Mouse (Mus musculus): Measurements from ENCODE around the gene Synm. TPM values are rescaled to one million over a fixed set of nuclear protein-coding genes. Genes with fewer than 3 reads are reported as not detected.

Synm gene
- total and polyA plus RNA-seq, 3 experiments, result 0.01 TPM; not detected in 2

- TF ChIP-seq ZKSCAN1 (IDR thresholded peaks at IDR 0.05; ENCODE audit: low read depth, low read length) (no peak), JUND (IDR thresholded peaks at IDR 0.05; ENCODE audit: low read depth, low read length) (no peak), MYB (IDR thresholded peaks at IDR 0.05; ENCODE audit: low read depth, low read length) (no peak), TCF12 (IDR thresholded peaks at IDR 0.05; ENCODE audit: low read depth, low read length) (no peak), HCFC1 (IDR thresholded peaks at IDR 0.05; ENCODE audit: low read depth, low read length) (no peak), USF1 (IDR thresholded peaks at IDR 0.05; ENCODE audit: low read depth, low read length) (no peak), MXI1 (IDR thresholded peaks at IDR 0.05; ENCODE audit: low read depth, low read length) (no peak), GABPA (IDR thresholded peaks at IDR 0.05; ENCODE audit: low read depth, low read length) (no peak), ZMIZ1 (IDR thresholded peaks at IDR 0.05; ENCODE audit: low read depth, low read length) (no peak), POLR2AphosphoS2 (IDR thresholded peaks at IDR 0.05; ENCODE audit: low read length) (no peak), KAT2A (conservative IDR thresholded peaks at IDR 0.05; ENCODE audit: low read depth, low read length) (no peak), ZC3H11A (IDR thresholded peaks at IDR 0.05; ENCODE audit: low read depth, low read length) (no peak), BHLHE40 (IDR thresholded peaks at IDR 0.05; ENCODE audit: borderline replicate concordance, low read depth, low read length) (no peak), MAZ (IDR thresholded peaks at IDR 0.05; ENCODE audit: low read depth, low read length) (no peak), MEF2A (IDR thresholded peaks at IDR 0.05; ENCODE audit: extremely low read depth, insufficient replicate concordance, low read depth, low read length, poor library complexity, severe bottlenecking) (no peak), TAL1 (IDR thresholded peaks at IDR 0.05; ENCODE audit: low read length) (no peak)
- Histone ChIP-seq H3K4me3 (ENCODE audit: control insufficient read depth in 1 of 2, insufficient read depth in 1 of 2, low read depth in 2 of 2, low read length in 2 of 2) (no peak overlapping the region), H3K36me3 (ENCODE audit: control insufficient read depth in 1 of 2, insufficient read depth in 2 of 2, low read length in 2 of 2) (no peaks in the 10 kb centered on the region), H3K4me1 (ENCODE audit: control insufficient read depth in 1 of 2, insufficient read depth in 2 of 2, low read length in 2 of 2) (no peaks in the 10 kb centered on the region), H3K9ac (ENCODE audit: control insufficient read depth, low read depth, low read length, poor library complexity, severe bottlenecking) (no peak overlapping the region), H3K79me2 (ENCODE audit: control insufficient read depth, insufficient read depth, low read length, poor library complexity) (no peaks in the 10 kb centered on the region), H3K9me3 (replicated peaks; ENCODE audit: insufficient read depth, low read length) (no peaks in the 10 kb centered on the region), H3K27me3 (ENCODE audit: control insufficient read depth in 1 of 2, insufficient read depth in 2 of 2, low read length in 2 of 2) (no peaks in the 10 kb centered on the region), H3K27ac (ENCODE audit: control insufficient read depth, low read depth, low read length) (no peak overlapping the region)
- no peak for DNase-seq (ENCODE audit: low read depth, low spot score)
Measured at GRCm38 (mm10) chr7:67697892-67698630, 61.5 kb downstream of the Synm start.

GRCm38 (mm10) chr7:67695906-67696305 is 63.6 kb downstream of the Synm start:
- Histone ChIP-seq H3K27ac (ENCODE audit: control insufficient read depth, low read depth, low read length) (no peak overlapping the region), H3K9ac (ENCODE audit: control insufficient read depth, low read depth, low read length, poor library complexity, severe bottlenecking) (no peak overlapping the region), H3K27me3 (ENCODE audit: control insufficient read depth in 1 of 2, insufficient read depth in 2 of 2, low read length in 2 of 2) (no peaks in the 10 kb centered on the region), H3K79me2 (ENCODE audit: control insufficient read depth, insufficient read depth, low read length, poor library complexity) (no peaks in the 10 kb centered on the region), H3K36me3 (ENCODE audit: control insufficient read depth in 1 of 2, insufficient read depth in 2 of 2, low read length in 2 of 2) (no peaks in the 10 kb centered on the region), H3K9me3 (replicated peaks; ENCODE audit: insufficient read depth, low read length) (no peaks in the 10 kb centered on the region), H3K4me3 (ENCODE audit: control insufficient read depth in 1 of 2, insufficient read depth in 1 of 2, low read depth in 2 of 2, low read length in 2 of 2) (no peak overlapping the region), H3K4me1 (ENCODE audit: control insufficient read depth in 1 of 2, insufficient read depth in 2 of 2, low read length in 2 of 2) (no peaks in the 10 kb centered on the region)
- TF ChIP-seq ZNF384 (IDR thresholded peaks at IDR 0.05; ENCODE audit: low read depth, low read length) (no peak), MYB (IDR thresholded peaks at IDR 0.05; ENCODE audit: low read depth, low read length) (no peak), ZMIZ1 (IDR thresholded peaks at IDR 0.05; ENCODE audit: low read depth, low read length) (no peak), GABPA (IDR thresholded peaks at IDR 0.05; ENCODE audit: low read depth, low read length) (no peak), BHLHE40 (IDR thresholded peaks at IDR 0.05; ENCODE audit: borderline replicate concordance, low read depth, low read length) (no peak), TBP (IDR thresholded peaks at IDR 0.05; ENCODE audit: low read depth, low read length) (no peak), NELFE (IDR thresholded peaks at IDR 0.05; ENCODE audit: low read depth, low read length) (no peak)
- no peak for DNase-seq (ENCODE audit: low read depth, low spot score)

Data from MEL (cell line).